Mouse (Mus musculus) hindbrain, embryonic 16.5 days (tissue): ENCODE data around the gene Cacna2d2. TPM values are rescaled to one million over a fixed set of nuclear protein-coding genes. Genes with fewer than 3 reads are reported as not detected.

Source experiments
- ATAC-seq: fragments of 200-750 bp; cut with Nextera tagmentation; 2 replicates; pipeline ENCODE4 v1.8.0; 2017; ENCODE audit warnings: moderate TSS enrichment, moderate library complexity
- H3K27ac ChIP-seq: fragments of 300-500 bp; sonication (generic); 2 replicates; pipeline ENCODE4 v1.5.1; 2014; ENCODE audit warnings: low read depth, mild to moderate bottlenecking, control low read depth, low read length, moderate library complexity
- H3K27me3 ChIP-seq: fragments of 300-500 bp; sonication (generic); replicated peaks from 2 replicates; pipeline ENCODE4 v1.6.1; 2014; ENCODE audit warnings: low read length; ENCODE audit not compliant: control insufficient read depth, insufficient read depth
- H3K36me3 ChIP-seq: fragments of 300-500 bp; sonication (generic); 2 replicates; pipeline ENCODE4 v1.6.1; 2014; ENCODE audit warnings: mild to moderate bottlenecking, low read length, moderate library complexity, mixed read lengths; ENCODE audit not compliant: control insufficient read depth, insufficient read depth
- H3K4me1 ChIP-seq: fragments of 300-500 bp; sonication (generic); 2 replicates; pipeline ENCODE4 v1.6.1; 2014; ENCODE audit warnings: low read depth, low read length; ENCODE audit not compliant: control insufficient read depth, insufficient read depth
- H3K4me2 ChIP-seq: fragments of 300-500 bp; sonication (generic); 2 replicates; pipeline ENCODE4 v1.6.1; 2014; ENCODE audit warnings: mild to moderate bottlenecking, low read length, control low read depth, moderate library complexity
- H3K4me3 ChIP-seq: fragments of 300-500 bp; sonication (generic); 2 replicates; pipeline ENCODE4 v1.5.1; 2014; ENCODE audit warnings: mild to moderate bottlenecking, low read length, control low read depth, moderate library complexity
- H3K9ac ChIP-seq: fragments of 300-500 bp; sonication (generic); 2 replicates; pipeline ENCODE4 v1.6.1; 2014; ENCODE audit warnings: low read depth, mild to moderate bottlenecking, control low read depth, low read length, moderate library complexity
- H3K9me3 ChIP-seq: fragments of 300-500 bp; sonication (generic); 2 replicates; pipeline ENCODE4 v1.6.1; 2014; ENCODE audit warnings: mild to moderate bottlenecking, low read length, moderate library complexity; ENCODE audit not compliant: control insufficient read depth
- WGBS: fragments of 180-500 bp; shearing (Covaris S2); extraction: QIAGEN DNeasy Blood & Tissue Kit; methylation state at CpG from one replicate; pipeline ENCODE4 v1.1.7; 2014; 5-methylcytosine and 5-hydroxymethylcytosine counted together
- polyA plus RNA-seq: library from polyadenylated mRNA; unstranded; fragments of >200 nt; fragmentation: Nextera tagmentation; extraction: Ambion mirVana; gene quantifications from 2 replicates; pipeline ENCODE4 v1.2.1, GENCODE M21; 2015

Gene Cacna2d2
- polyA plus RNA-seq, 1 experiment from 2014 or later: 8.1 TPM

DNA sequence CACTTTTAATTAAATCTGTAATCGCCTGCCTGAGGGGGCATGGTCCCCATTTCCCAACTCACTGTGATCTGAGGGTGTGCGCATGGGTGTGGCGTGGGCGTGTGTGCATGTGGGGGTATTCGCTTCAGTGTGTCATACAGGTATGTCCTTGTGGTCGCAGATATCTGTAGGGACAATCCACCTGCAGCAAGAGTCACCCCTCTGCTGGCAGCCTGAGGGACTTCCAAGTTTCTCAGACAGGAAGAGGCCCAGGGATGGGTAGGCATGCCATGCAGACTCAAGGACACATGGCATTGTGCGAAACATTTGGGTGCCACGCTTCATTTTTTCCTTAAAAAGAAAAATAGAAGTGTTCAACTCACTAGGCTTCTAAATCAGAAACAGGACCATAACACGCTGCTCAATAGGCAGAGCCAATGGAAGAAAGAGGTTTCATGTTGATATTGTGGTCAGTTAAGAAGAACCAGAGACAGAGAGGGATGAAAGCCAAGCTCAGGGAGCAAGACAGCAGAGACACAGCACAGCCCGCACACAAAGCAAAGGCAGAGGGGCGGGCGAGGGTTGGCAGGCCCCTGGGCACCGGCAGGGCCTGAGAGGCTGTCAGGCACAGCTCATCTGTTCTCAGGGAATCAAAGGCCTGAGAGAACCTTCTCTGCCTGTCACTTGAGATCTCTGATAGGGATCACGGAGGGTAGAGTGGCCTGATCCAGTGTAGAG, 111.1 kb downstream of the Cacna2d2 start:
- Histone ChIP-seq H3K27me3 (no peaks in the 10 kb centered on the region), H3K9ac (no peak overlapping the region), H3K4me1 (peaks cover 19% of the 10 kb centered on the region), H3K4me3 (no peak overlapping the region), H3K36me3 (no peaks in the 10 kb centered on the region), H3K27ac (no peak overlapping the region), H3K9me3 (no peaks in the 10 kb centered on the region), H3K4me2 (no peak overlapping the region)
- WGBS: 66% methylated on average over 14 of the region's 14 CpGs
- no peak for ATAC-seq

DNA sequence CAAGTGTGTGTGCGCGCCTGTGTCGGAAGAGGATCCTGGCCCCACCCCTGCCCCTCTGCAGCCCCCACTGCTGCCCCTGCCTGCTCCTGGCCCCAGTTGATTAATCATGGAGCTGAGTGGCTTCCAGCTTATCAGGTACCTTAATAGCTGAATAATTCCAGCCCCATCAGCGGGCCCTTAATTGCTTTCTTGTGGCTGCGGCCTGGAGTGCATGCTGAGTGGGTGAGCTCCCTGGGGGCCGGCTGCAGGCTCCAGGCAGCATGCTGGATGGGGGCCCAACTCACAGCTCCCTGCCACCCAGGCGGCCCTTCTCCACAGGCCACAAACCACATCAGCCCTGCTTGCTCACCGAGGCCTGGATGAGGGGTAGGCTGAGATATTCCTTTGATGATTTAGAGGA, 112.0 kb downstream of the Cacna2d2 start:
- H3K4me1 ChIP-seq: peaks cover 19% of the 10 kb centered on the region
- no peak for ATAC-seq
- H3K36me3 ChIP-seq: no peaks in the 10 kb centered on the region
- no peak overlapping the region; the same call in 1 of the 2 replicates for H3K27ac ChIP-seq
- H3K4me3 ChIP-seq: no peak overlapping the region
- H3K27me3 ChIP-seq: no peaks in the 10 kb centered on the region
- 40% methylated on average over 8 of the region's 8 CpGs for WGBS
- no peak overlapping the region for H3K4me2 ChIP-seq
- no peak overlapping the region for H3K9ac ChIP-seq
- no peaks in the 10 kb centered on the region for H3K9me3 ChIP-seq

DNA sequence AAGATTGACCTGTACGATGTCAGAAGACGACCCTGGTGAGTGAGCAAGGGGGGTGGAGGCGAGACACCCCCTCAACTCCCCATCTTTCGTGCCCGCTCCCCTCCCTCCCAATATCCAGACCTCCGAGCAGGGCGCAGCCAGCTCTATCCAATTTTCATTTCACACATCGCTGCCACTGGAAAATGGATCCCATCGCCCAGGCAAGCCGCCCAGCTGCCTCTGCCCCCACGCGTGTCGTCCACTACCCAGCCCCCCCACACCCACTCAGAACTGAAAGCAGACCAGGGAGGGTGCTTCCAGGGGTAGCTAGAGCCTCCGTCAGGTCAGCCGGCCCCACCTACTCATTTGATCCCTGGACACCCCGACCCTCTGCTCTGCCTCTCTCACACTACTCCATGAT, 112.9 kb downstream of the Cacna2d2 start:
- no peak overlapping the region; the same call in 1 of the 2 replicates for H3K27ac ChIP-seq

DNA sequence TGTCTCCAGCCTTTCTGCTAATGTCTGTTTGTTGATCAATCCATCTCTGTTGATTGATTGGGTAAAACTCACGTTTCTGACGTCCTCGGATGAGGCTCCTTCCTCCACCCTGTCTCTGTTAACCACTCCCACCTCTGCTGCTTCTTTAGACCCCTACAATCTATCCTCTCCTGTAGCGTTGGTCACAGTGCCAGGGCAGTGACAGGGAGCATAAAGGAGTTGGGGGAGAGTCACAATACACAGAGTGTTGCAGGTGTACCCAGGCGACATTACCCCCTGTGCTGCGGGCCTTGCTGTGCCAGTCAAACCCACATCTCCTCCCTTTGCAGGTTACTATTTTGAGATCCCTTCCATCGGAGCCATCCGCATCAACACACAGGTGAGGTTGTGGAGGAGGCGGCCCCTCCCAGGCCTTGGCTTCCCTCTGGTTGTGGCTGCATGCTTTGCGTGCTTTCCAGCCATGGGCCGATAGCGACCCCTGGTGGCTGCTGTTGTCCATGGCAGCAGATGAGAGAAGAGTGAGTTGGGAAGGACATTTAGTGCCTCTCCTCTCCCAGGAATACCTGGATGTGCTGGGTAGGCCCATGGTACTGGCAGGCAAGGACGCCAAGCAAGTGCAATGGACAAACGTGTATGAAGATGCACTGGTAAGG, 115.0 kb downstream of the Cacna2d2 start:
- Histone ChIP-seq H3K4me3 (no peak overlapping the region), H3K27ac (no peak overlapping the region), H3K4me2 (no peak overlapping the region), H3K4me1 (peaks cover 6% of the 10 kb centered on the region), H3K9ac (0 out of 2 replicates have a peak overlapping the region, but pooled peaks have one; percentile 2), H3K27me3 (no peaks in the 10 kb centered on the region), H3K9me3 (no peaks in the 10 kb centered on the region), H3K36me3 (no peaks in the 10 kb centered on the region)
- 23% methylated on average over 14 of the region's 14 CpGs for WGBS
- peak; percentile 58 for ATAC-seq

More for the DNA sequence above, 112.9 kb downstream of the Cacna2d2 start:
- Histone ChIP-seq H3K9ac (no peak overlapping the region), H3K4me2 (no peak overlapping the region), H3K4me1 (peaks cover 16% of the 10 kb centered on the region), H3K4me3 (no peak overlapping the region), H3K36me3 (no peaks in the 10 kb centered on the region), H3K9me3 (no peaks in the 10 kb centered on the region), H3K27me3 (no peaks in the 10 kb centered on the region)
- ATAC-seq: no peak
- WGBS: 35% methylated on average over 16 of the region's 16 CpGs

DNA sequence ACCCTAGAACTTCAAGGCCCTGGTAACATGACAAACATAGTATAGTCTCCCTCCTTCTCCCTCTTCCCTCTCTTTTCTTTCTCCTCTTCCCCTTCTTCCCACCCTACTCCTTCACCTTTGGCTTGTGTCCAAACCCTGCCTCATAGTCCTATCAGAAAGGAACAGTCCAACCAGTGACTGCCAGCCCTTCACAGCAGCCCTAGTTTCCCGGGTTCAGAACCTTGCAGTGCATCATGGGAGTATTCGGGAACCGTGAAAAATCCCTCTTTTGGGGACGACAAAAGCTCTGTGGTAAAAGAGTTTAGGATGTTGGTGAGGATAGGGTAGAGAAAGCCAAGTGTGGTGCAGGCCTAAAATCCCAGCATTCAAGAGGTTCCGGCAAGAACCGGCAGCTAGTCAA, 120.9 kb downstream of the Cacna2d2 start:
- Histone ChIP-seq H3K27me3 (peaks cover 10% of the 10 kb centered on the region), H3K4me1 (peaks cover 6% of the 10 kb centered on the region), H3K4me3 (no peak overlapping the region), H3K9me3 (no peaks in the 10 kb centered on the region), H3K4me2 (no peak overlapping the region), H3K27ac (no peak overlapping the region), H3K9ac (no peak overlapping the region), H3K36me3 (no peaks in the 10 kb centered on the region)
- 36% methylated on average over 6 of the region's 6 CpGs for WGBS
- ATAC-seq: no peak

DNA sequence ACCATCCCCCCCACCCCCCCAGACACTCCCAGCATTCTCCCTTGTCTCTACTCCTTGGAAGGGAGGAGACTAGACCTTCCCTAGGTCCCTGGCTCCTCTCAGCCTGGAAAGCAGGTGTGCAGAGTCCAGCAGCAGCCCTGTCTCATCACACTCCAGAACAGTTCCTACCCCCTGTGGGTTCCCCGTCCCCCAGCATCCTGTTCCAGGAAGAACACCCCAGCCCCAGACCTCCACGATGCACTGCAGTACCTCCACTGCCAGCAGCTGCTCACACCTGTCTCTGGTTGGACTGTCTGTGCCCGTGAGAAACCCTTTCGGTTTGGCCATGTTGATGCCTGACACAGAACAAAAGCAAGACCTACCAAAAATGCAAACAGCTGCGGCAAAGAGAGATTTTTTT, 121.8 kb downstream of the Cacna2d2 start:
- no peak overlapping the region; the same call in 1 of the 2 replicates for H3K27ac ChIP-seq
- peaks cover 6% of the 10 kb centered on the region for H3K4me1 ChIP-seq
- H3K4me3 ChIP-seq: no peak overlapping the region
- no peaks in the 10 kb centered on the region for H3K36me3 ChIP-seq
- peaks cover 10% of the 10 kb centered on the region for H3K27me3 ChIP-seq
- H3K9ac ChIP-seq: no peak overlapping the region
- no peak for ATAC-seq
- 57% methylated on average over 5 of the region's 5 CpGs for WGBS
- H3K9me3 ChIP-seq: no peaks in the 10 kb centered on the region
- no peak overlapping the region for H3K4me2 ChIP-seq

DNA sequence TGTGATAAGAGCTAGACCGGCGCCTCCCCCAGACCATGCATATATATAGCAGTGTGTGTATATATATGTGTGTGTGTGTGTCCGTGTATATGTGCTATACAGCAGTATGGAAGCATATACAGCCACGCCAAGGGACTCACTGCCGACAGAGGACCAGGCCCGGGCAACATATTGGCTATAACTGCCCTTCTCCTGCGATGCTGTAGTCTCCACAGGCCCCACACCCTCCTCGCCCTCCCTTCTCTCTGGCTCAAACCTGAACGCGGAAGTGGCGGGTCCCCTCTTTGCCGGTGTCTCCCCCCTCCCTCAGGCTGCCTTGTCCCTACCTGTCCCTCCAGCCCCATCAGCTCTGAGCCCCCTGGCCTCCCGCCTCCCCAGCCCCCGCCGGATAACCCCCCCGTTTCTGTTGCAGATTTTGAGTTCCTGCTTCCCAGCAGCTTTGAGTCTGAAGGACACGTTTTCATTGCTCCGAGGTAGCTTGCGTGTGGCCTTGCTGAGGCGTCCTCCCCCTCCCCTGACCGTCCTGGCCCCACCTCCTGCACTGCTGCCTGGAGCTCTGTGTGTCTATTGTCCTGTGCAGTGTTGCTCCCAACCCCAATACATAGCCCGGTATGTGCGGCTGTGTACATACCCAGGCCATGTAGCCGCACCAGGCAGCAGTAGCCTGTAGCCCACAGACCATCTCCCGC, 122.4 kb downstream of the Cacna2d2 start:
- 28% methylated on average over 21 of the region's 25 CpGs for WGBS
- Histone ChIP-seq H3K27ac (no peak overlapping the region), H3K9me3 (no peaks in the 10 kb centered on the region), H3K4me2 (0 out of 2 replicates have a peak overlapping the region, but pooled peaks have one; percentile 3), H3K4me1 (peaks cover 6% of the 10 kb centered on the region), H3K9ac (peak overlapping the region; percentile 28), H3K36me3 (no peaks in the 10 kb centered on the region), H3K27me3 (peaks cover 10% of the 10 kb centered on the region), H3K4me3 (no peak overlapping the region)
- no peak for ATAC-seq

DNA sequence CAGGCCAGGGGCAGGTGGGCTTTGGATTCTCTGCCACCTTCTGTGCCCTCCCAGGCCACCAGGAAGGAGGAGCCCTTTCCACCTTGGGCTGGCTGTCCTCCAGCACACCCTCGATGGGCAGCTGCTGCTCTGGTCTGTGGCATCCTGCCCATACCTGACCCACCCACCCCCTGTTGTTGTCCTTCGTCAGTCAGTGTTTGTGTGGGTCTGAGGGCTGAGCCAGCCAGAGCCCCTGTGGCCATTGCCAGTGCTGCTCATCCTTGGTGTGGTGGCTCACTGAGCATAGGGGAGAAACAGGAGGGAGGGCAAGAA, 122.9 kb downstream of the Cacna2d2 start:
- no peaks in the 10 kb centered on the region for H3K36me3 ChIP-seq
- H3K9me3 ChIP-seq: no peaks in the 10 kb centered on the region
- H3K4me1 ChIP-seq: peaks cover 6% of the 10 kb centered on the region
- no peak overlapping the region for H3K4me2 ChIP-seq
- no peak overlapping the region for H3K4me3 ChIP-seq
- peaks cover 12% of the 10 kb centered on the region for H3K27me3 ChIP-seq
- ATAC-seq: no peak
- H3K9ac ChIP-seq: peak overlapping the region; percentile 28
- WGBS: 25% methylated on average over 2 of the region's 2 CpGs
- H3K27ac ChIP-seq: no peak overlapping the region
